Mouse (Mus musculus) right cerebral cortex, postnatal 4 days (tissue): ENCODE data around the gene Pgbd5.

Experiments
- DNase-seq: peaks from one replicate; pipeline ENCODE4 v3.0.0-alpha.2; 2022

Gene Pgbd5

GRCm38 (mm10) chr8:124439558-124439957 is at the start of gene Pgbd5:
Gene Pgbd5 (minus strand): TSS chr8:124439658.
- no peak for DNase-seq

GRCm38 (mm10) chr8:124483356-124484115 is 44.1 kb upstream of the Pgbd5 start:
- DNase-seq, result no peak

- no peak for DNase-seq
Observed at GRCm38 (mm10) chr8:124482790-124483189, 43.3 kb upstream of the Pgbd5 start.

- no peak for DNase-seq
Observed at GRCm38 (mm10) chr8:124480321-124480720, 40.9 kb upstream of the Pgbd5 start.

- DNase-seq, result no peak
Observed at GRCm38 (mm10) chr8:124479251-124479650, 39.8 kb upstream of the Pgbd5 start.

- DNase-seq, result no peak
Observed at GRCm38 (mm10) chr8:124476701-124477100, 37.2 kb upstream of the Pgbd5 start.

GRCm38 (mm10) chr8:124475690-124476089 is 36.2 kb upstream of the Pgbd5 start:
- no peak for DNase-seq

- no peak for DNase-seq
Observed at GRCm38 (mm10) chr8:124464641-124465040, 25.2 kb upstream of the Pgbd5 start.

- DNase-seq, result no peak
Observed at GRCm38 (mm10) chr8:124463111-124463510, 23.7 kb upstream of the Pgbd5 start.

GRCm38 (mm10) chr8:124462192-124462591 is 22.7 kb upstream of the Pgbd5 start:
- no peak for DNase-seq

GRCm38 (mm10) chr8:124461103-124461502 is 21.6 kb upstream of the Pgbd5 start:
- no peak for DNase-seq

- DNase-seq, result no peak
Observed at GRCm38 (mm10) chr8:124460660-124461059, 21.2 kb upstream of the Pgbd5 start.

GRCm38 (mm10) chr8:124459627-124460026 is 20.2 kb upstream of the Pgbd5 start:
- no peak for DNase-seq

GRCm38 (mm10) chr8:124455359-124455758 is 15.9 kb upstream of the Pgbd5 start:
- no peak for DNase-seq

GRCm38 (mm10) chr8:124450192-124450895 is 10.9 kb upstream of the Pgbd5 start:
- no peak for DNase-seq

GRCm38 (mm10) chr8:124448962-124449670 is 9.7 kb upstream of the Pgbd5 start:
- DNase-seq, result no peak

GRCm38 (mm10) chr8:124436741-124437140 is 2.7 kb downstream of the Pgbd5 start:
- no peak for DNase-seq

- no peak for DNase-seq
Observed at GRCm38 (mm10) chr8:124435707-124436243, 3.7 kb downstream of the Pgbd5 start.

- DNase-seq, result no peak
Observed at GRCm38 (mm10) chr8:124435170-124435569, 4.3 kb downstream of the Pgbd5 start.

- peak; percentile 94 for DNase-seq
Observed at GRCm38 (mm10) chr8:124434126-124434790, 5.2 kb downstream of the Pgbd5 start.

- DNase-seq, result peak; percentile 44
Observed at GRCm38 (mm10) chr8:124433451-124434125, 5.9 kb downstream of the Pgbd5 start.

- no peak for DNase-seq
Observed at GRCm38 (mm10) chr8:124430881-124431280, 8.6 kb downstream of the Pgbd5 start.
